Mouse (Mus musculus): ENCODE data around the gene Rps6ka2. TPM values are rescaled to one million over a fixed set of nuclear protein-coding genes. Genes with fewer than 3 reads are reported as not detected.
"Not testable (repeated sequence)": the region's sequence is repeated elsewhere in the genome, so short reads cannot be mapped to it uniquely, and the experiment has no call there.

Gene Rps6ka2
- total RNA-seq, 2 experiments from 2014 or later = 34.4 to 34.6 TPM

- not testable (repeated sequence) for H3K4me3 ChIP-seq, H3K27ac ChIP-seq
- DNase-seq (ENCODE audit: low spot score in 2 of 2) = peak in 1 of 2 experiments; percentile 18
These were observed 178.8 kb downstream of the Rps6ka2 start for GRCm38 (mm10) chr17:7348765-7349164.

- H3K27ac ChIP-seq; DNase-seq (ENCODE audit: low spot score in 2 of 2); H3K4me3 ChIP-seq: not testable (repeated sequence)
These were observed 182.7 kb downstream of the Rps6ka2 start, which contains the start of gene Ttll2 for GRCm38 (mm10) chr17:7352596-7352995. TSS of gene Ttll2 (minus strand) at chr17:7352696.

Other genes starting within 250 kb of the Rps6ka2 start
- 10 to 100 TPM; 28.8 to 30.5 TPM for gene Rsph3b, start 221.4 kb upstream of the Rps6ka2 start, total RNA-seq (2021)
- 10 to 100 TPM; 25.0 to 27.1 TPM for gene Tagap1, start 209.0 kb upstream of the Rps6ka2 start, total RNA-seq (2021)
- gene Rnaset2b, start 199.5 kb upstream of the Rps6ka2 start, total RNA-seq (2021) = 10 to 100 TPM; 35.4 to 39.5 TPM
- gene Gm49721, start 191.2 kb upstream of the Rps6ka2 start, total RNA-seq (2021) = 1 to 10 TPM in 1 of 2 experiments, under 1 TPM in 1; 0.25 to 1.0 TPM
- 1 to 10 TPM; 1.1 to 1.8 TPM for gene Gm1604a, start 144.5 kb upstream of the Rps6ka2 start, total RNA-seq (2021)
- gene Tcp10a, start 154.5 kb downstream of the Rps6ka2 start, total RNA-seq (2021) = under 1 TPM in 1 of 2 experiments, not detected in 1; 0.20 TPM
- not detected for gene Ttll2, start 182.6 kb downstream of the Rps6ka2 start, total RNA-seq (2021)
- gene Gm49630, start 201.9 kb downstream of the Rps6ka2 start, total RNA-seq (2021) = not detected
- not detected for gene Unc93a2, start 215.3 kb downstream of the Rps6ka2 start, total RNA-seq (2021)

All from layer of hippocampus, adult 2 months (tissue).